In genomic region chr5:137526192-137526936, GRCm38 (mm10) we compare ENCODE assay signal across 1 mouse cellular context.
TF ChIP-seq lines count a peak whose summit lies in the region.

No protein-coding gene starts in this region.

TF ChIP-seq in CH12.LX, 34 proteins besides CTCF, POLR2A, EP300 and RAD21:
- peak; percentile 23; the same call in 1 of the 2 replicates for TF ChIP-seq POLR2AphosphoS2 (IDR thresholded peaks at IDR 0.05; ENCODE audit: low read depth, low read length)
- 0 out of 2 replicates have a peak, but pooled peaks have one; percentile 49 for TF ChIP-seq ZMIZ1 (IDR thresholded peaks at IDR 0.05; ENCODE audit: low read depth, low read length)
- no peak for TF ChIP-seq ZC3H11A (IDR thresholded peaks at IDR 0.05; ENCODE audit: low read depth, low read length)
- TF ChIP-seq MYC (IDR thresholded peaks at IDR 0.05; ENCODE audit: low read depth, low read length): no peak
- no peak for TF ChIP-seq ELF1 (IDR thresholded peaks at IDR 0.05; ENCODE audit: low read depth, low read length)
